Mouse (Mus musculus) stomach, postnatal 0 days (tissue): ENCODE results near the gene Sema4c.

ENCODE experiments used
- CTCF ChIP-seq: IDR thresholded peaks from 2 replicates; pipeline ENCODE4 v1.5.1; 2016; ENCODE audit warnings: antibody characterized with exemption, low read depth, mild to moderate bottlenecking, moderate library complexity
- EP300 ChIP-seq: optimal IDR thresholded peaks from 2 replicates; pipeline ENCODE3; 2016; ENCODE audit warnings: antibody characterized with exemption

- TF ChIP-seq CTCF (peak; percentile 15; the same call in 1 of the 2 replicates), EP300 (no peak)
Measured at GRCm38 (mm10) chr1:36566425-36566824, 8.3 kb upstream of the Sema4c start.
